Mouse (Mus musculus) T-helper 1 cell (primary cell): ENCODE data around the gene Rhbdd1.

Experiments used
- in situ Hi-C: fragments of 300-600 bp; cut with MboI, MseI; formaldehyde crosslinking; loops from one replicate; pipeline ENCODE4 v1.15.1; 2025; ENCODE audit warnings: high pct_unique_total_duplicates

The Rhbdd1 gene

GRCm38 (mm10) chr1:82316111-82316745 is at the start of gene Rhbdd1:
Gene Rhbdd1, plus strand, starts transcription at chr1:82316452.
- in situ Hi-C loops: no loop called here

GRCm38 (mm10) chr1:82267547-82267946 is 48.7 kb upstream of the Rhbdd1 start:
- in situ Hi-C loops: no loop called here

GRCm38 (mm10) chr1:82272231-82272630 is 44.0 kb upstream of the Rhbdd1 start:
- in situ Hi-C loops: loop anchor here (5.0 kb wide), 1 partner anchor 65 kb away; no protein-coding TSS in a partner anchor

- in situ Hi-C loops: loop anchor here (5.0 kb wide), 1 partner anchor 64 kb away; no protein-coding TSS in a partner anchor
Measured at GRCm38 (mm10) chr1:82273529-82273928, 42.7 kb upstream of the Rhbdd1 start.

- in situ Hi-C loops: loop anchor here (5.0 kb wide), 1 partner anchor 63 kb away; no protein-coding TSS in a partner anchor
Measured at GRCm38 (mm10) chr1:82274361-82274760, 41.9 kb upstream of the Rhbdd1 start.

GRCm38 (mm10) chr1:82279768-82280167 is 36.5 kb upstream of the Rhbdd1 start:
- in situ Hi-C loops: loop anchor here (25.0 kb wide), 1 partner anchor 1417 kb away; no protein-coding TSS in a partner anchor

GRCm38 (mm10) chr1:82281823-82282222 is 34.4 kb upstream of the Rhbdd1 start:
- in situ Hi-C loops: loop anchor here (25.0 kb wide), 1 partner anchor 1420 kb away; no protein-coding TSS in a partner anchor

GRCm38 (mm10) chr1:82282992-82283611 is 33.1 kb upstream of the Rhbdd1 start:
- in situ Hi-C loops: loop anchor here (25.0 kb wide), 1 partner anchor 1421 kb away; no protein-coding TSS in a partner anchor

- in situ Hi-C loops: loop anchor here (25.0 kb wide), 1 partner anchor 1422 kb away; no protein-coding TSS in a partner anchor
Measured at GRCm38 (mm10) chr1:82283901-82284301, 32.4 kb upstream of the Rhbdd1 start.

- in situ Hi-C loops: loop anchor here (25.0 kb wide), 1 partner anchor 1422 kb away; no protein-coding TSS in a partner anchor
Measured at GRCm38 (mm10) chr1:82284403-82284802, 31.8 kb upstream of the Rhbdd1 start.

GRCm38 (mm10) chr1:82285461-82286189 is 30.6 kb upstream of the Rhbdd1 start:
- in situ Hi-C loops: loop anchor here (5.0 to 25.0 kb wide), 2 partner anchors 978 to 1423 kb away; no protein-coding TSS in a partner anchor

GRCm38 (mm10) chr1:82286190-82287051 is 29.8 kb upstream of the Rhbdd1 start:
- in situ Hi-C loops: loop anchor here (5.0 to 25.0 kb wide), 2 partner anchors 979 to 1424 kb away; no protein-coding TSS in a partner anchor

GRCm38 (mm10) chr1:82287052-82287775 is 29.0 kb upstream of the Rhbdd1 start:
- in situ Hi-C loops: loop anchor here (5.0 to 25.0 kb wide), 2 partner anchors 980 to 1425 kb away; no protein-coding TSS in a partner anchor

- in situ Hi-C loops: loop anchor here (5.0 to 25.0 kb wide), 2 partner anchors 981 to 1426 kb away; no protein-coding TSS in a partner anchor
Measured at GRCm38 (mm10) chr1:82287776-82288325, 28.4 kb upstream of the Rhbdd1 start.

GRCm38 (mm10) chr1:82288421-82288990 is 27.7 kb upstream of the Rhbdd1 start:
- in situ Hi-C loops: loop anchor here (5.0 to 25.0 kb wide), 2 partner anchors 981 to 1426 kb away; no protein-coding TSS in a partner anchor

GRCm38 (mm10) chr1:82289116-82289989 is 26.9 kb upstream of the Rhbdd1 start:
- in situ Hi-C loops: loop anchor here (5.0 to 25.0 kb wide), 2 partner anchors 982 to 1427 kb away; no protein-coding TSS in a partner anchor

- in situ Hi-C loops: loop anchor here (5.0 to 25.0 kb wide), 2 partner anchors 983 to 1428 kb away; no protein-coding TSS in a partner anchor
Measured at GRCm38 (mm10) chr1:82289990-82290681, 26.1 kb upstream of the Rhbdd1 start.
